Mouse (Mus musculus): ENCODE results near the gene Txn2. TPM values are rescaled to one million over a fixed set of nuclear protein-coding genes. Genes with fewer than 3 reads are reported as not detected.

Gene Txn2
- total and polyA plus RNA-seq, 2 experiments from 2014 or later, result 39.9 to 182 TPM

DNA sequence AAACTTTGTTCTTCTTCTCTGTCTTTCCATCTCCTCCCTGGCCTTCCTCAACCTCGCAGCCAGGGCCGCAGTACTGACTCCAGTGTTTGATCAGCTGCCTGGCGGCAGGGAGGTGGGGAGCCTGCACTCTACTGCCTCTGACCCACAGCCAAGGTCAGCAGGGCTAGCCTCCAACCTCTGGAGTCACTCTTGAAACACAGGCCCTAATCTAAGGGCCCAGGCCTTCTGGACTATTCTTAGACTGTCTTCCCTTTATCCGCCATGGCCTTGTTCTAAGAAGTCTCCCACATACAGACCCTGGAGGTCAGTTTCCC is 45.2 kb downstream of the Txn2 start:
- Histone ChIP-seq H3K9ac (replicated peaks; ENCODE audit: low read length, poor library complexity, severe bottlenecking) (no peak overlapping the region), H3K27ac (ENCODE audit: low read depth, low read length) (no peak overlapping the region)
- 74% methylated on average over 4 of the region's 4 CpGs for WGBS

DNA sequence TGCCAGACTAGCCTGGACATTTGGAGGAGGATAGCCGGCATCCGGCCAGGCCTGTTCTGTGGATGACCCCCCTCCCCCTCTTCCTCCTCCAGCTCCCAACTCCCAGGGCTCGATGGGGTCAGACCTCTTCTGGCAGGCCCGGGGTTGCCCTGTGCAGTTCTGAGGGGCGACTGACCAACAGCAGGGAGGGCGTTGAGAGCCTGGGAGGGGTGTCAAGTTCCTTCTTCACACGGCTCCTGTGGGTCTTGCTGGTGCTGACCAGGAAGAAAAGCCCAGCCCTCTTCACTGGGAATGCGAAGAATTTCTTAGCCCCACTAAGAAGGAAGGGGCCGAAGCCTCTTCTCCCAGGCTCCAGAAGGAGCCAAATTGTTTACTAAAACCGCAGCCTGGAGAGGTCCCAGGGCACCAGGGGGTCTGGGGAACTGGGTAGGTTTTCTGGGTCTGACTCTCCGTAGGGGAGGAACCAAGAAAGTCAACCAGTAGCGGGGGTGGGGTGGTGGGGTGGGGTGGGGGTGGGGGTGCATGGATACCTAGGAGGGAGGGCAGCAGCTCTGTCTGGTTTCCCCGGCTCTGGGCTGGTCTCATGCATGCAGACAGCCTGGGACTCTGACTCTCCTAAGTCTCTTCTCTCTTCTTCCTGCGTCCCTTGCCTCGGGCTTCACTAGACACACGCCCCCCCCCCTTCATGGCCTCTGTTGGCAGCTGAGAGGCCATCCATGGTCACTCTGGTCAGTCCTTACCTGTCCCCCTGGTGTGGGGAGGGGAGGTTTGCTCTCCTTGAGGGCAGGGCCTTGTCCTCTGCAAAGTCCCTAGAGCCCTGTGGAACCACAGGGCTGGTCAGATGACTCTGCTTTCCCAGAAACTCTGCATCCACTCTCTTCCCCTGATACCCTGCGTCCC is 45.8 kb downstream of the Txn2 start:
- no peak for ATAC-seq (ENCODE audit: low FRiP score)
- WGBS, result 23% methylated on average over 16 of the region's 17 CpGs

More for the DNA sequence above, 45.2 kb downstream of the Txn2 start:
- Histone ChIP-seq H3K4me3 (ENCODE audit: low read depth, low read length) (no peak overlapping the region), H3K4me1 (ENCODE audit: insufficient read depth, low read length) (no peaks in the 10 kb centered on the region), H3K4me2 (ENCODE audit: low read depth, low read length, poor library complexity, severe bottlenecking) (no peak overlapping the region), H3K36me3 (ENCODE audit: insufficient read depth, low read length) (no peaks in the 10 kb centered on the region), H3K27me3 (ENCODE audit: insufficient read depth, low read length) (no peaks in the 10 kb centered on the region), H3K9me3 (ENCODE audit: low read length) (no peaks in the 10 kb centered on the region)
- ATAC-seq (ENCODE audit: low FRiP score), result no peak
- DNase-seq (ENCODE audit: low spot score), result no peak
- TF ChIP-seq CTCF (IDR thresholded peaks at IDR 0.05), result no peak

DNA sequence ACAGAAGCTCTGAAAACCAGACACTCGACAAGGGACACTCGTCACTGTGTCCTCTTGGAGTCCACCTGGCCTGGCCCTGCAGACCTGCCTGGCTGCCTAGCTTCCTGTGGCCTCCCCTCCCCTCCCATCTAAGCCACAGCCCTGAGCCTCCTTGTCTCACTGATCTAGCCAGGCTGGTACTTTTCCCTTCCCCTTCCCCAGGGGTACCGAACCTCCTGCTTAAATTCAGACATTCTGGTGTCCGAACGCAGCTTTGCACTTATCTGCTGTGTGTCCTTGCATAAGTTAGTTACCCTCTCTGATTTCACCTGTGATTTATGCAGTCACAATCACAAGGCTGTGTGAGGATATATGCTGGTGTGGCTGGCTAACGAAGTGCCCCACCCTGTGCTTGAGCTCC is 46.5 kb downstream of the Txn2 start:
- no peak for TF ChIP-seq CTCF (IDR thresholded peaks at IDR 0.05)
- Histone ChIP-seq H3K4me3 (ENCODE audit: low read depth, low read length) (no peak overlapping the region), H3K9me3 (ENCODE audit: low read length) (no peaks in the 10 kb centered on the region), H3K36me3 (ENCODE audit: insufficient read depth, low read length) (no peaks in the 10 kb centered on the region), H3K27ac (ENCODE audit: low read depth, low read length) (no peak overlapping the region), H3K27me3 (ENCODE audit: insufficient read depth, low read length) (no peaks in the 10 kb centered on the region), H3K9ac (replicated peaks; ENCODE audit: low read length, poor library complexity, severe bottlenecking) (no peak overlapping the region), H3K4me1 (ENCODE audit: insufficient read depth, low read length) (no peaks in the 10 kb centered on the region), H3K4me2 (ENCODE audit: low read depth, low read length, poor library complexity, severe bottlenecking) (no peak overlapping the region)
- no peak for ATAC-seq (ENCODE audit: low FRiP score)
- WGBS, result 79% methylated on average over 6 of the region's 6 CpGs
- no peak for DNase-seq (ENCODE audit: low spot score)

More for the DNA sequence above, 45.8 kb downstream of the Txn2 start:
- Histone ChIP-seq H3K9ac (replicated peaks; ENCODE audit: low read length, poor library complexity, severe bottlenecking) (no peak overlapping the region), H3K27me3 (ENCODE audit: insufficient read depth, low read length) (no peaks in the 10 kb centered on the region), H3K4me3 (ENCODE audit: low read depth, low read length) (no peak overlapping the region), H3K9me3 (ENCODE audit: low read length) (no peaks in the 10 kb centered on the region), H3K4me2 (ENCODE audit: low read depth, low read length, poor library complexity, severe bottlenecking) (no peak overlapping the region), H3K27ac (ENCODE audit: low read depth, low read length) (no peak overlapping the region), H3K4me1 (ENCODE audit: insufficient read depth, low read length) (no peaks in the 10 kb centered on the region), H3K36me3 (ENCODE audit: insufficient read depth, low read length) (no peaks in the 10 kb centered on the region)
- no peak for DNase-seq (ENCODE audit: low spot score)
- no peak for TF ChIP-seq CTCF (IDR thresholded peaks at IDR 0.05)

DNA sequence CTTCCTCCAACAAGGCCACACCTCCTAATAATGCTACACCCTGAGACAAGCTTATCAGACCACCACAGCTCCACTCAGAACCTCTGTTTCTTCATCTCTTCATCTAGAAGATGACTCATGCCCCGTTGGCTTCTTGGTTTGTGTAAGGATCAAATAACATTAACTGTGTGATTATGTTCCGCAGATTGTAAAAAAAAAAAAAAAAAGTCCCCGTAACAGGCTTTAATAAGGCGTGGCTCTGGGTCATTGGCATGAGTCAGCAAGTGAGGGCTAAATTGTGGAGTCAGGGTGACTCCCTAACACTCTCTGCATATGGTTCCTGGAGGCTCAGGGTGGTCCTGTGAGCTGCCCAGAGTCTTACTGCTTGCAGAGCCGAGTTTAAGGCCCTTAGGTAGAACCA is 47.1 kb downstream of the Txn2 start:
- no peak for ATAC-seq (ENCODE audit: low FRiP score)
- H3K27ac ChIP-seq (ENCODE audit: low read depth, low read length), result no peak overlapping the region
- no peaks in the 10 kb centered on the region for H3K4me1 ChIP-seq (ENCODE audit: insufficient read depth, low read length)
- H3K4me2 ChIP-seq (ENCODE audit: low read depth, low read length, poor library complexity, severe bottlenecking), result no peak overlapping the region
- no peak for TF ChIP-seq CTCF (IDR thresholded peaks at IDR 0.05)
- H3K4me3 ChIP-seq (ENCODE audit: low read depth, low read length), result no peak overlapping the region
- no peaks in the 10 kb centered on the region for H3K36me3 ChIP-seq (ENCODE audit: insufficient read depth, low read length)
- H3K9me3 ChIP-seq (ENCODE audit: low read length), result no peaks in the 10 kb centered on the region
- no peaks in the 10 kb centered on the region for H3K27me3 ChIP-seq (ENCODE audit: insufficient read depth, low read length)
- no peak overlapping the region for H3K9ac ChIP-seq (replicated peaks; ENCODE audit: low read length, poor library complexity, severe bottlenecking)
- no peak for DNase-seq (ENCODE audit: low spot score)
- 71% methylated on average over 5 of the region's 5 CpGs for WGBS

DNA sequence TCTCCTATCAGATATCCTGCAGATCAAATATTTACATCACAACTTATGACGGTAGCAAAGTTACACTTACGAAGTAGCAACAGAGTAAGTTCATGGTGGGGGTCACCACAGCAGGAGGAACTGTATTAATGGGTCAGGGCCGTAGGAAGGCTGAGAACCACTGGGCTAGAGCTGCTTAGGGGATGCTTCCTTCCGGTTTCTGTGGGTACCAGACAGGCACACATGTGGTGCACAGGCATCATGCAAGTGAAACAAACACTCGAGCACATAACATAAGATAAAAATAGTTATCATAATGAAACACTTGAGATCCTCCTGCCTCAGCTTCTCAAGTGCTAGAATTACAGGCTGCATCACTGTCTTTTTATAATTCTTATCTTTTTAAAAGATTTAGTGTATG is 48.1 kb downstream of the Txn2 start:
- no peak for DNase-seq (ENCODE audit: low spot score)
- TF ChIP-seq CTCF (IDR thresholded peaks at IDR 0.05), result no peak
- H3K4me1 ChIP-seq (ENCODE audit: insufficient read depth, low read length), result no peaks in the 10 kb centered on the region
- 86% methylated on average over 5 of the region's 5 CpGs for WGBS
- no peaks in the 10 kb centered on the region for H3K36me3 ChIP-seq (ENCODE audit: insufficient read depth, low read length)
- no peak overlapping the region for H3K9ac ChIP-seq (replicated peaks; ENCODE audit: low read length, poor library complexity, severe bottlenecking)
- H3K27ac ChIP-seq (ENCODE audit: low read depth, low read length), result no peak overlapping the region
- no peak for ATAC-seq (ENCODE audit: low FRiP score)
- H3K27me3 ChIP-seq (ENCODE audit: insufficient read depth, low read length), result no peaks in the 10 kb centered on the region
- H3K9me3 ChIP-seq (ENCODE audit: low read length), result no peaks in the 10 kb centered on the region
- H3K4me2 ChIP-seq (ENCODE audit: low read depth, low read length, poor library complexity, severe bottlenecking), result no peak overlapping the region
- no peak overlapping the region for H3K4me3 ChIP-seq (ENCODE audit: low read depth, low read length)

DNA sequence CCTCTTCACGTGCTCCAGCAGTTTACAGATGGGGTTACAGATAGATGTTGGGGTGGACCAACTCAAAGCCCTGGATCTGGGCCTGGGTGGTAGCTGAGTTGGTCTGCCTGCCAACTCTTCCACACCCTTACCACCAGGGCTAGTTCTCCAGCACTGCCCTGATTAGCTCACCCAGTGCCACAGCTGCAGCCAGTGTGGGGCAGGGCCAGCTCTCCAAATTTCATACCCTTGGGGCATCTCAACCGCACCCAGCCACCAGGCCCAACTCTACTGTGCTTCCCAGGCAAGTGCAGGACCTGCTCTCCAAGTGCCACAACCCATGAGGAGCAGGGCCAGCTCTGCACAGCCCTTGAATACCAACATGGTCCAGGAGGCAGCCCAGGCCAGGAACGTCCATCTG is 49.0 kb downstream of the Txn2 start:
- Histone ChIP-seq H3K4me3 (ENCODE audit: low read depth, low read length) (no peak overlapping the region), H3K27me3 (ENCODE audit: insufficient read depth, low read length) (no peaks in the 10 kb centered on the region), H3K27ac (ENCODE audit: low read depth, low read length) (no peak overlapping the region), H3K9me3 (ENCODE audit: low read length) (no peaks in the 10 kb centered on the region), H3K9ac (replicated peaks; ENCODE audit: low read length, poor library complexity, severe bottlenecking) (no peak overlapping the region), H3K4me2 (ENCODE audit: low read depth, low read length, poor library complexity, severe bottlenecking) (no peak overlapping the region), H3K4me1 (ENCODE audit: insufficient read depth, low read length) (no peaks in the 10 kb centered on the region), H3K36me3 (ENCODE audit: insufficient read depth, low read length) (no peaks in the 10 kb centered on the region)
- DNase-seq (ENCODE audit: low spot score), result no peak
- TF ChIP-seq CTCF (IDR thresholded peaks at IDR 0.05), result no peak
- 91% methylated on average over 3 of the region's 3 CpGs for WGBS
- ATAC-seq (ENCODE audit: low FRiP score), result no peak
